Mouse (Mus musculus): ENCODE data around the gene Olfr1265.

GRCm38 (mm10) chr2:90035037-90035436 lies at the start of gene Olfr1265:
- no peak for TF ChIP-seq ZNF384 (IDR thresholded peaks at IDR 0.05; ENCODE audit: low read depth, low read length)
- no peak for TF ChIP-seq ZC3H11A (IDR thresholded peaks at IDR 0.05; ENCODE audit: borderline replicate concordance, low read depth, low read length)
- TF ChIP-seq MAFK (IDR thresholded peaks at IDR 0.05; ENCODE audit: insufficient read depth, low read depth, low read length) = no peak
- TF ChIP-seq CHD2 (IDR thresholded peaks at IDR 0.05; ENCODE audit: low read depth, low read length) = no peak
- no peak for TF ChIP-seq HCFC1 (IDR thresholded peaks at IDR 0.05; ENCODE audit: borderline replicate concordance, insufficient read depth, low read length)

All from ES-E14 (cell line).